Mouse (Mus musculus): ENCODE measurements around the gene Gabbr2. TPM values are rescaled to one million over a fixed set of nuclear protein-coding genes. Genes with fewer than 3 reads are reported as not detected.
A peak's percentile ranks its signal among the peaks of the same experiment; 100 is the strongest.

Gene Gabbr2
- polyA plus RNA-seq, 1 experiment from 2014 or later = 0.08 TPM

- H3K4me3 ChIP-seq = no peak overlapping the region
These were observed 5.6 kb downstream of the Gabbr2 start for GRCm38 (mm10) chr4:46986054-46986453.

GRCm38 (mm10) chr4:46982912-46983311, 8.8 kb downstream of the Gabbr2 start:
- Histone ChIP-seq H3K4me3 (no peak overlapping the region), H3K9ac (no peak overlapping the region), H3K27ac (no peak overlapping the region), H3K36me3 (no peaks in the 10 kb centered on the region), H3K4me2 (no peak overlapping the region), H3K27me3 (replicated peaks) (peaks cover 13% of the 10 kb centered on the region), H3K9me3 (replicated peaks) (no peaks in the 10 kb centered on the region), H3K4me1 (no peaks in the 10 kb centered on the region)
- ATAC-seq = no peak
- 49% methylated on average over 5 of the region's 5 CpGs for WGBS (ENCODE audit: insufficient replicate concordance)

More at GRCm38 (mm10) chr4:46986054-46986453, 5.6 kb downstream of the Gabbr2 start:
- H3K36me3 ChIP-seq = no peaks in the 10 kb centered on the region
- no peak for ATAC-seq
- no peaks in the 10 kb centered on the region for H3K4me1 ChIP-seq
- no peak overlapping the region for H3K9ac ChIP-seq
- H3K9me3 ChIP-seq (replicated peaks) = no peaks in the 10 kb centered on the region
- H3K27ac ChIP-seq = no peak overlapping the region
- H3K27me3 ChIP-seq (replicated peaks) = peaks cover 45% of the 10 kb centered on the region
- no peak overlapping the region for H3K4me2 ChIP-seq

- no peak for ATAC-seq
- peaks cover 9% of the 10 kb centered on the region for H3K27me3 ChIP-seq (replicated peaks)
These were observed 9.6 kb downstream of the Gabbr2 start for GRCm38 (mm10) chr4:46982094-46982493.

GRCm38 (mm10) chr4:46978371-46978770, 13.3 kb downstream of the Gabbr2 start:
- no peak overlapping the region for H3K9ac ChIP-seq
- no peaks in the 10 kb centered on the region for H3K4me1 ChIP-seq
- peaks cover 7% of the 10 kb centered on the region; the same call in 1 of the 2 replicates for H3K27me3 ChIP-seq (replicated peaks)
- no peaks in the 10 kb centered on the region for H3K36me3 ChIP-seq
- 65% methylated on average over 6 of the region's 6 CpGs for WGBS (ENCODE audit: insufficient replicate concordance)
- H3K9me3 ChIP-seq (replicated peaks) = no peaks in the 10 kb centered on the region
- H3K4me3 ChIP-seq = no peak overlapping the region
- H3K27ac ChIP-seq = no peak overlapping the region
- no peak overlapping the region for H3K4me2 ChIP-seq
- no peak for ATAC-seq

More at GRCm38 (mm10) chr4:46982094-46982493, 9.6 kb downstream of the Gabbr2 start:
- no peaks in the 10 kb centered on the region for H3K9me3 ChIP-seq (replicated peaks)
- no peak overlapping the region for H3K4me2 ChIP-seq
- no peak overlapping the region for H3K27ac ChIP-seq
- 71% methylated on average over 4 of the region's 4 CpGs for WGBS (ENCODE audit: insufficient replicate concordance)
- no peak overlapping the region for H3K9ac ChIP-seq
- H3K36me3 ChIP-seq = no peaks in the 10 kb centered on the region
- H3K4me1 ChIP-seq = no peaks in the 10 kb centered on the region
- no peak overlapping the region for H3K4me3 ChIP-seq

- H3K27me3 ChIP-seq (replicated peaks) = peaks cover 7% of the 10 kb centered on the region; the same call in 1 of the 2 replicates
- H3K36me3 ChIP-seq = no peaks in the 10 kb centered on the region
- H3K9me3 ChIP-seq (replicated peaks) = no peaks in the 10 kb centered on the region
- ATAC-seq = no peak
- H3K4me2 ChIP-seq = no peak overlapping the region
- no peak overlapping the region for H3K9ac ChIP-seq
- H3K27ac ChIP-seq = no peak overlapping the region
- no peak overlapping the region for H3K4me3 ChIP-seq
- WGBS (ENCODE audit: insufficient replicate concordance) = 75% methylated on average over 7 of the region's 7 CpGs
- H3K4me1 ChIP-seq = no peaks in the 10 kb centered on the region
These were observed 14.5 kb downstream of the Gabbr2 start for GRCm38 (mm10) chr4:46977161-46977560.

GRCm38 (mm10) chr4:46976671-46977071, 15.0 kb downstream of the Gabbr2 start:
- Histone ChIP-seq H3K27ac (no peak overlapping the region), H3K4me1 (no peaks in the 10 kb centered on the region), H3K9ac (no peak overlapping the region), H3K9me3 (replicated peaks) (no peaks in the 10 kb centered on the region), H3K4me2 (no peak overlapping the region), H3K4me3 (no peak overlapping the region), H3K27me3 (replicated peaks) (peaks cover 7% of the 10 kb centered on the region; the same call in 1 of the 2 replicates), H3K36me3 (no peaks in the 10 kb centered on the region)
- ATAC-seq = no peak
- WGBS (ENCODE audit: insufficient replicate concordance) = 60% methylated on average over 11 of the region's 11 CpGs

- Histone ChIP-seq H3K4me3 (no peak overlapping the region), H3K9me3 (replicated peaks) (no peaks in the 10 kb centered on the region), H3K27ac (no peak overlapping the region), H3K9ac (no peak overlapping the region), H3K4me1 (no peaks in the 10 kb centered on the region), H3K27me3 (replicated peaks) (peaks cover 7% of the 10 kb centered on the region; the same call in 1 of the 2 replicates), H3K4me2 (no peak overlapping the region), H3K36me3 (no peaks in the 10 kb centered on the region)
- no peak for ATAC-seq
- 49% methylated on average over 10 of the region's 10 CpGs for WGBS (ENCODE audit: insufficient replicate concordance)
These were observed 18.4 kb downstream of the Gabbr2 start for GRCm38 (mm10) chr4:46973322-46973721.

- ATAC-seq = no peak
- 68% methylated on average over 10 of the region's 10 CpGs for WGBS (ENCODE audit: insufficient replicate concordance)
These were observed 23.7 kb downstream of the Gabbr2 start for GRCm38 (mm10) chr4:46967981-46968380.

GRCm38 (mm10) chr4:46966551-46966950, 25.1 kb downstream of the Gabbr2 start:
- H3K27ac ChIP-seq = no peak overlapping the region
- ATAC-seq = no peak
- no peaks in the 10 kb centered on the region for H3K36me3 ChIP-seq
- no peaks in the 10 kb centered on the region for H3K9me3 ChIP-seq (replicated peaks)
- H3K4me1 ChIP-seq = no peaks in the 10 kb centered on the region
- no peak overlapping the region for H3K9ac ChIP-seq
- H3K4me2 ChIP-seq = no peak overlapping the region
- no peaks in the 10 kb centered on the region for H3K27me3 ChIP-seq (replicated peaks)
- H3K4me3 ChIP-seq = no peak overlapping the region

More at GRCm38 (mm10) chr4:46967981-46968380, 23.7 kb downstream of the Gabbr2 start:
- Histone ChIP-seq H3K9ac (no peak overlapping the region), H3K4me2 (no peak overlapping the region), H3K27me3 (replicated peaks) (no peaks in the 10 kb centered on the region), H3K27ac (no peak overlapping the region), H3K36me3 (no peaks in the 10 kb centered on the region), H3K9me3 (replicated peaks) (no peaks in the 10 kb centered on the region), H3K4me1 (no peaks in the 10 kb centered on the region), H3K4me3 (no peak overlapping the region)

- Histone ChIP-seq H3K36me3 (no peaks in the 10 kb centered on the region), H3K4me2 (no peak overlapping the region), H3K9me3 (replicated peaks) (no peaks in the 10 kb centered on the region), H3K4me1 (no peaks in the 10 kb centered on the region), H3K4me3 (no peak overlapping the region), H3K27ac (no peak overlapping the region), H3K27me3 (replicated peaks) (no peaks in the 10 kb centered on the region), H3K9ac (no peak overlapping the region)
- ATAC-seq = no peak
- 74% methylated on average over 2 of the region's 2 CpGs for WGBS (ENCODE audit: insufficient replicate concordance)
These were observed 30.3 kb downstream of the Gabbr2 start for GRCm38 (mm10) chr4:46961403-46961802.

GRCm38 (mm10) chr4:46960208-46960607, 31.5 kb downstream of the Gabbr2 start:
- Histone ChIP-seq H3K27ac (no peak overlapping the region), H3K36me3 (no peaks in the 10 kb centered on the region), H3K9me3 (replicated peaks) (no peaks in the 10 kb centered on the region), H3K4me1 (no peaks in the 10 kb centered on the region), H3K4me2 (no peak overlapping the region), H3K4me3 (no peak overlapping the region), H3K27me3 (replicated peaks) (no peaks in the 10 kb centered on the region), H3K9ac (no peak overlapping the region)
- 72% methylated on average over 10 of the region's 10 CpGs for WGBS (ENCODE audit: insufficient replicate concordance)
- no peak for ATAC-seq

- WGBS (ENCODE audit: insufficient replicate concordance) = 75% methylated on average over 6 of the region's 6 CpGs
- no peak overlapping the region for H3K9ac ChIP-seq
- no peaks in the 10 kb centered on the region for H3K27me3 ChIP-seq (replicated peaks)
- H3K36me3 ChIP-seq = no peaks in the 10 kb centered on the region
- no peak overlapping the region for H3K4me3 ChIP-seq
- no peaks in the 10 kb centered on the region for H3K4me1 ChIP-seq
- ATAC-seq = peak; percentile 76
- no peak overlapping the region for H3K27ac ChIP-seq
- H3K9me3 ChIP-seq (replicated peaks) = no peaks in the 10 kb centered on the region
- H3K4me2 ChIP-seq = no peak overlapping the region
These were observed 31.9 kb downstream of the Gabbr2 start for GRCm38 (mm10) chr4:46959776-46960175.

- H3K36me3 ChIP-seq = no peaks in the 10 kb centered on the region
- no peak overlapping the region for H3K27ac ChIP-seq
- H3K4me3 ChIP-seq = no peak overlapping the region
- H3K4me1 ChIP-seq = no peaks in the 10 kb centered on the region
- no peak for ATAC-seq
- H3K27me3 ChIP-seq (replicated peaks) = no peaks in the 10 kb centered on the region
- H3K9ac ChIP-seq = no peak overlapping the region
- H3K4me2 ChIP-seq = no peak overlapping the region
- H3K9me3 ChIP-seq (replicated peaks) = no peaks in the 10 kb centered on the region
- WGBS (ENCODE audit: insufficient replicate concordance) = 81% methylated on average over 7 of the region's 7 CpGs
These were observed 33.7 kb downstream of the Gabbr2 start for GRCm38 (mm10) chr4:46957955-46958354.

Data from liver, embryonic 12.5 days (tissue).